Mouse (Mus musculus): Measurements from ENCODE around the gene Ephb2. TPM values are rescaled to one million over a fixed set of nuclear protein-coding genes. Genes with fewer than 3 reads are reported as not detected.

The Ephb2 gene
- polyA plus RNA-seq, 1 experiment from 2014 or later = 30.8 TPM

- no peaks in the 10 kb centered on the region for H3K9me3 ChIP-seq (replicated peaks)
- peaks cover 66% of the 10 kb centered on the region for H3K4me1 ChIP-seq
- no peak overlapping the region for H3K4me2 ChIP-seq (replicated peaks)
- H3K9ac ChIP-seq = no peak overlapping the region
- no peaks in the 10 kb centered on the region for H3K27me3 ChIP-seq
- 72% methylated on average over 11 of the region's 11 CpGs for WGBS
- no peak overlapping the region for H3K4me3 ChIP-seq
- no peak for ATAC-seq (ENCODE audit: low FRiP score)
- H3K36me3 ChIP-seq = 0 out of 2 replicates have a peak, but pooled peaks cover 3% of the 10 kb centered on the region
- H3K27ac ChIP-seq = 0 out of 2 replicates have a peak overlapping the region, but pooled peaks have one; percentile 24
These were observed 42.5 kb downstream of the Ephb2 start for GRCm38 (mm10) chr4:136793320-136793719.

DNA sequence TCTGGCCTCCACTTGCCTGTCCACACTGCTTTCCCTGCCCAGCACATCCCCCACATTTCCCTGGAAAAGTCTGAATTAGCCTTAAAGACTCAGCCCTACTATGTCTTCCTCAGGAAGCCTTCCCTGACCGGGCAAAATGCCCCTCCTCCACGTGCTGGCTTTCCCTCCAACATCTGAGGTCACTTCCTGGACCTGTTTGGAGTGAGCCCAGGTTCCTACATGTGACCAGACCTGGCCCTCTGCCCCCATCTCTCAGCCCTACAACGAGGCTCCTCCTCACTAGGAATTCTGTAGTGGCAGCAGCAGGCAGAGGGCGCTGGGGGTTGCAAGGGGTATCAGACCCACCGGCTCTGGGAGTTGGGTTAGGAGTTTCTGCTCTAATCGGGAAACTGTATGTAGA is 46.0 kb downstream of the Ephb2 start:
- Histone ChIP-seq H3K9me3 (replicated peaks) (no peaks in the 10 kb centered on the region), H3K4me1 (peaks cover 78% of the 10 kb centered on the region), H3K9ac (no peak overlapping the region), H3K4me2 (replicated peaks) (no peak overlapping the region), H3K36me3 (0 out of 2 replicates have a peak, but pooled peaks cover 3% of the 10 kb centered on the region), H3K27ac (no peak overlapping the region), H3K4me3 (no peak overlapping the region), H3K27me3 (no peaks in the 10 kb centered on the region)
- WGBS = 81% methylated on average over 6 of the region's 6 CpGs
- ATAC-seq (ENCODE audit: low FRiP score) = no peak

DNA sequence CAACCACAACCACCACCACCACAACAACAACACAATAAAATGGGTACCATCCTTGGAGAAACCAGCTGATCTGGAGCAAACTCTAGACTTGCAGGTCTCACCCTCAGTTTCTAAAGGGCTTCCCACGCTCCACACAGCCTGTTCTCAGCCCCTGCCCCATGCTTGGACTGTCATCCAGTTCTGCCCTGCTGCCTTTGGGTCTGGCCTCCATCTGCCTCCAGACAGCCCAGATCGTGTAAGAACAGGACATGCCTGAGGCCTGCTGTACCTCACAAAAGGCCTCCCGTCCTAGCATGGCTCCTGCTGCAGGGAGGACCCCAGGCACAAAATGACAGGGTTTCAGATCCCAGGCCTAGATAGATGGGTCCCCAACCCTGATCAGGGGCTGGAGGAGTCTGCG is 48.4 kb downstream of the Ephb2 start:
- Histone ChIP-seq H3K9me3 (replicated peaks) (no peaks in the 10 kb centered on the region), H3K4me1 (peaks cover 72% of the 10 kb centered on the region), H3K27me3 (no peaks in the 10 kb centered on the region), H3K27ac (peak overlapping the region; percentile 19), H3K4me3 (no peak overlapping the region), H3K9ac (no peak overlapping the region), H3K4me2 (replicated peaks) (no peak overlapping the region), H3K36me3 (0 out of 2 replicates have a peak, but pooled peaks cover 3% of the 10 kb centered on the region)
- WGBS = 46% methylated on average over 4 of the region's 4 CpGs
- ATAC-seq (ENCODE audit: low FRiP score) = no peak

- Histone ChIP-seq H3K36me3 (0 out of 2 replicates have a peak, but pooled peaks cover 3% of the 10 kb centered on the region), H3K4me1 (peaks cover 77% of the 10 kb centered on the region), H3K27me3 (no peaks in the 10 kb centered on the region), H3K4me2 (replicated peaks) (no peak overlapping the region), H3K9ac (no peak overlapping the region), H3K4me3 (no peak overlapping the region), H3K27ac (peak overlapping the region; percentile 19), H3K9me3 (replicated peaks) (no peaks in the 10 kb centered on the region)
- WGBS = 38% methylated on average over 26 of the region's 26 CpGs
- ATAC-seq (ENCODE audit: low FRiP score) = peak; percentile 53
These were observed 49.1 kb downstream of the Ephb2 start for GRCm38 (mm10) chr4:136786453-136787276.

- Histone ChIP-seq H3K4me2 (replicated peaks) (no peak overlapping the region), H3K4me1 (peaks cover 79% of the 10 kb centered on the region), H3K36me3 (no peaks in the 10 kb centered on the region), H3K4me3 (no peak overlapping the region), H3K9ac (no peak overlapping the region), H3K27me3 (no peaks in the 10 kb centered on the region), H3K27ac (peak overlapping the region; percentile 62), H3K9me3 (replicated peaks) (no peaks in the 10 kb centered on the region)
- ATAC-seq (ENCODE audit: low FRiP score) = peak; percentile 53
- WGBS = 21% methylated on average over 22 of the region's 22 CpGs
These were observed 52.1 kb downstream of the Ephb2 start for GRCm38 (mm10) chr4:136783552-136784150.

GRCm38 (mm10) chr4:136782579-136782925 is 53.2 kb downstream of the Ephb2 start:
- Histone ChIP-seq H3K4me1 (peaks cover 85% of the 10 kb centered on the region), H3K27me3 (no peaks in the 10 kb centered on the region)
- 92% methylated on average over 1 of the region's 1 CpGs for WGBS

GRCm38 (mm10) chr4:136781868-136782578 is 53.8 kb downstream of the Ephb2 start:
- Histone ChIP-seq H3K4me3 (no peak overlapping the region), H3K27me3 (no peaks in the 10 kb centered on the region), H3K4me1 (peaks cover 85% of the 10 kb centered on the region), H3K27ac (no peak overlapping the region), H3K9ac (no peak overlapping the region; the same call in 1 of the 2 replicates), H3K9me3 (replicated peaks) (no peaks in the 10 kb centered on the region), H3K4me2 (replicated peaks) (no peak overlapping the region), H3K36me3 (no peaks in the 10 kb centered on the region)
- 87% methylated on average over 13 of the region's 13 CpGs for whole genome bisulfite sequencing
- no peak for ATAC-seq (ENCODE audit: low FRiP score)

More at GRCm38 (mm10) chr4:136782579-136782925, 53.2 kb downstream of the Ephb2 start:
- H3K9me3 ChIP-seq (replicated peaks) = no peaks in the 10 kb centered on the region
- no peak overlapping the region for H3K4me3 ChIP-seq
- H3K27ac ChIP-seq = no peak overlapping the region
- H3K4me2 ChIP-seq (replicated peaks) = no peak overlapping the region
- no peak for ATAC-seq (ENCODE audit: low FRiP score)
- no peaks in the 10 kb centered on the region for H3K36me3 ChIP-seq
- no peak overlapping the region for H3K9ac ChIP-seq

DNA sequence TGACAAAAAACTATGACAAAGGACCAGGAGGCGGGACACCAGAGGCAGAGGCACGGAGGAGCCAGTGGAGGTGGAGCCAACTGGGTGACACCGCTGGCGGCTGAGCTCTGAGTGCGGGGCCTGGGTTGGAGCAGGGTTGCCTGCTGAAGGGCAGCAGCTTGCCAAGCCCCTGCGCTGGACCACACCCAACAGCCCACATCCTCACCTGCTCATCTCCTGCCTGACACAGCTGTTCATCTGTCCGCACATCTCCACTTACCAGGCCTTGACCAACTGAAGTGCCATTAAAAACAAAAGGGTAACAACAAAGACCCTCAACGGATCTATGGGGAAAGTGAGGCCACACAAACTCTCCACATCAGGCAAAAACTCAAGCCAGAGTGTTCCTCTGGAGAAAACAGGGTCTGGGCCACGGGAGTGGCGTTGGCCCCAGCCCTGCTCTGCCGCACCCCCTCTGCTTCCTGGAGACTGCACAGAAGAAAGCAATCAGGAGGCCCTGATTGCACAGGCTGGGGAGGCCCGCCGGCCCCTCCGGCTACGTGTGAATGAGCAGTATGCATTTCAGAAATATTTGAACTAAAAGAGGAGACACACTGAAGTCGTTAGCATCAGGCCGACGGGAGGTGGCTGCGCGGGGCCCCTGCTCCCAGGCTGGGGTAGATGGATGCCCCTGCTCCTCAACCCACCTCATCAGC is 55.4 kb downstream of the Ephb2 start:
- Histone ChIP-seq H3K36me3 (no peaks in the 10 kb centered on the region), H3K4me3 (no peak overlapping the region), H3K9me3 (replicated peaks) (no peaks in the 10 kb centered on the region), H3K4me2 (replicated peaks) (no peak overlapping the region), H3K27ac (peak overlapping the region; percentile 64), H3K4me1 (peaks cover 82% of the 10 kb centered on the region), H3K9ac (no peak overlapping the region), H3K27me3 (no peaks in the 10 kb centered on the region)
- WGBS = 68% methylated on average over 20 of the region's 20 CpGs
- no peak for ATAC-seq (ENCODE audit: low FRiP score)

DNA sequence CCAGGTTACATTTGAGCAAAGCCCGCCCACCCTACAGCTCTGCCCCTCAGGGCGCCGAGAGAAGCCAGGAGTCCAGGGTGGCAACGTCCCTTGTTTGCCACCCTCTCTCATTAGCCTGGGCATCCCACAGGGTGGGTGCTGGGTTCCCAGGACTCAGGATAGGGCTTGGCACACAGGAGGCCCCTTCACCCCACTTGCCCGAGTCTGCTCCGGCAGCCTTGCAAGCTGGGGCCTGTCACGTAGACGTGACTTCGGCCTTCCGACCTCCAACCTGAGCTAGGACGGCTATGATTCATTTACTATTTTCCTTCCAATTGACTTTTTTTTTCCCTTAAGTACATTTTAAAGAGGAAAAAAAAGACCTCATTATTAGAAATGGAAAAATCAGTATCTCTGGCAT is 56.6 kb downstream of the Ephb2 start:
- Histone ChIP-seq H3K4me2 (replicated peaks) (no peak overlapping the region), H3K4me1 (peaks cover 86% of the 10 kb centered on the region), H3K9ac (no peak overlapping the region), H3K27me3 (no peaks in the 10 kb centered on the region), H3K9me3 (replicated peaks) (no peaks in the 10 kb centered on the region), H3K27ac (peak overlapping the region; percentile 9), H3K4me3 (no peak overlapping the region), H3K36me3 (no peaks in the 10 kb centered on the region)
- ATAC-seq (ENCODE audit: low FRiP score) = no peak
- WGBS = 92% methylated on average over 11 of the region's 11 CpGs

DNA sequence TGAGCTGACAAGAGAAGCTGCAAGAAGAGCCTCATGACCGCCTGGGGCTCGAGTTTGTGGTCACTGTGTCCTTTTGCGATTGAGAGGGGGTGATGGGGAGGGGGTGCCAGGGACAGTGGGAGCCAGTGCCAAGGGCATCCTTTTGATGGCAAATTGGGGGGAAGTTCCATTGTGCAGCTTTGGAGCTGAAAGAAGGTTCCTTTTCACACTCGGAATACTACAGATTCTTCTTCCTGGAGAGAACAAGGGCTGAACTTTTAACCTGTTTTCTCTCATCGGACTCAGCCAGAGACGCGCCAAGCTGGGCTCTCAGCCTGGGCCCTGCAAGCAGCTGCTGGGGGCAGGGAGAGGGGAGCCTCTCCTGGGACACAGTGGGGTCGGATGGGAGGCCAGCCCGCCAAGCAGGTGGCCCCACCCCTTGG is 59.3 kb downstream of the Ephb2 start:
- H3K9ac ChIP-seq = no peak overlapping the region
- WGBS = 4% methylated on average over 9 of the region's 9 CpGs
- H3K36me3 ChIP-seq = peaks cover under 1% of the 10 kb centered on the region; the same call in 1 of the 2 replicates
- H3K27me3 ChIP-seq = no peaks in the 10 kb centered on the region
- no peak overlapping the region for H3K4me2 ChIP-seq (replicated peaks)
- no peak for ATAC-seq (ENCODE audit: low FRiP score)
- H3K27ac ChIP-seq = no peak overlapping the region; the same call in 1 of the 2 replicates
- H3K4me1 ChIP-seq = peaks cover 89% of the 10 kb centered on the region
- no peak overlapping the region for H3K4me3 ChIP-seq
- H3K9me3 ChIP-seq (replicated peaks) = no peaks in the 10 kb centered on the region

GRCm38 (mm10) chr4:136775903-136776302 is 59.9 kb downstream of the Ephb2 start:
- H3K4me1 ChIP-seq = peaks cover 86% of the 10 kb centered on the region
- no peak for ATAC-seq (ENCODE audit: low FRiP score)
- H3K4me3 ChIP-seq = no peak overlapping the region
- H3K27ac ChIP-seq = no peak overlapping the region
- H3K36me3 ChIP-seq = peaks cover 6% of the 10 kb centered on the region
- H3K9me3 ChIP-seq (replicated peaks) = no peaks in the 10 kb centered on the region
- 88% methylated on average over 2 of the region's 2 CpGs for WGBS
- H3K27me3 ChIP-seq = no peaks in the 10 kb centered on the region
- H3K4me2 ChIP-seq (replicated peaks) = no peak overlapping the region
- no peak overlapping the region for H3K9ac ChIP-seq

DNA sequence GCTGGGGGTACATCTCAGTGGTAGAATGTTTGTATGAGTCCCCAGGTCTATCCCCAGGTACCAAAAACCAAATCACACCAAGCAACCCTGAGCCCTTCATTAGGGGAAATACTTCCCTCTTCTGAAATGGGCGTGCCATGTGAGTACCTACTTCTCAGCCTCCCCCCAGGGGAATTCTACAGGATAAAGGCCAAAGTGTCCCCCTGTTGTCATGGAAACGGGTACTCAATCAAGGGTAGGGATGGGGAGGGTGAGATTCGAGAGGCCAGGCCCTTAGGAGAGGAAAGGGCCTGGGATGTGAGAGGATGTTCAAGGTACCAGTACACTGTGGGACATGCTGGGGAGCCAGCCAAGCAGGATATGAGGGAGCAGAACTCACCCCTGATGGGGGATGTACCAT is 61.6 kb downstream of the Ephb2 start:
- no peak overlapping the region for H3K4me3 ChIP-seq
- H3K9ac ChIP-seq = no peak overlapping the region
- H3K27me3 ChIP-seq = no peaks in the 10 kb centered on the region
- ATAC-seq (ENCODE audit: low FRiP score) = no peak
- peaks cover 22% of the 10 kb centered on the region for H3K36me3 ChIP-seq
- H3K4me2 ChIP-seq (replicated peaks) = no peak overlapping the region
- 0 out of 2 replicates have a peak overlapping the region, but pooled peaks have one; percentile 75 for H3K27ac ChIP-seq
- WGBS = 32% methylated on average over 3 of the region's 3 CpGs
- H3K4me1 ChIP-seq = peaks cover 75% of the 10 kb centered on the region
- H3K9me3 ChIP-seq (replicated peaks) = no peaks in the 10 kb centered on the region

Data from hindbrain, embryonic 12.5 days (tissue).